Mouse (Mus musculus): Measurements from ENCODE around the gene Zcchc10. TPM values are rescaled to one million over a fixed set of nuclear protein-coding genes. Genes with fewer than 3 reads are reported as not detected.
A peak's percentile ranks its signal among the peaks of the same experiment; 100 is the strongest.
"Not testable (repeated sequence)": the region's sequence is repeated elsewhere in the genome, so short reads cannot be mapped to it uniquely, and the experiment has no call there.

Zcchc10 gene
- total RNA-seq, 2 experiments from 2014 or later, result 11.2 to 11.4 TPM

GRCm38 (mm10) chr11:53316996-53317395 is 7.5 kb upstream of the Zcchc10 start:
- no peak for DNase-seq

GRCm38 (mm10) chr11:53318041-53318440 is 6.4 kb upstream of the Zcchc10 start:
- DNase-seq, result no peak

- DNase-seq, result not testable (repeated sequence)
Observed at GRCm38 (mm10) chr11:53318568-53318967, 5.9 kb upstream of the Zcchc10 start.

GRCm38 (mm10) chr11:53319867-53320266 is 4.6 kb upstream of the Zcchc10 start:
- DNase-seq, result not testable (repeated sequence)

- DNase-seq, result no peak
Observed at GRCm38 (mm10) chr11:53330325-53330724, 5.8 kb downstream of the Zcchc10 start.

- no peak for DNase-seq
Observed at GRCm38 (mm10) chr11:53331121-53331520, 6.6 kb downstream of the Zcchc10 start.

- DNase-seq, result no peak
Observed at GRCm38 (mm10) chr11:53332076-53332680, 7.7 kb downstream of the Zcchc10 start.

- DNase-seq, result no peak
Observed at GRCm38 (mm10) chr11:53335505-53336181, 11.2 kb downstream of the Zcchc10 start.

GRCm38 (mm10) chr11:53336182-53336571 is 11.7 kb downstream of the Zcchc10 start:
- DNase-seq, result no peak

- no peak for DNase-seq
Observed at GRCm38 (mm10) chr11:53336924-53337323, 12.4 kb downstream of the Zcchc10 start.

- DNase-seq, result no peak
Observed at GRCm38 (mm10) chr11:53337684-53338083, 13.2 kb downstream of the Zcchc10 start.

GRCm38 (mm10) chr11:53341019-53341418 is 16.5 kb downstream of the Zcchc10 start:
- not testable (repeated sequence) for DNase-seq

GRCm38 (mm10) chr11:53342711-53343110 is 18.2 kb downstream of the Zcchc10 start:
- no peak for DNase-seq

GRCm38 (mm10) chr11:53345328-53345727 is 20.8 kb downstream of the Zcchc10 start:
- DNase-seq, result no peak

GRCm38 (mm10) chr11:53345738-53346137 is 21.3 kb downstream of the Zcchc10 start:
- no peak for DNase-seq

GRCm38 (mm10) chr11:53350291-53351223 is 26.1 kb downstream of the Zcchc10 start, which contains the start of gene Aff4:
Gene Aff4 (plus strand): TSS chr11:53350833.
- peak; percentile 92 for DNase-seq

- peak; percentile 68 for DNase-seq
Observed at GRCm38 (mm10) chr11:53351224-53351942, 26.9 kb downstream of the Zcchc10 start.

GRCm38 (mm10) chr11:53351943-53352590 is 27.6 kb downstream of the Zcchc10 start:
- no peak for DNase-seq

GRCm38 (mm10) chr11:53358504-53359155 is 34.2 kb downstream of the Zcchc10 start:
- no peak for DNase-seq

GRCm38 (mm10) chr11:53367032-53367431 is 42.6 kb downstream of the Zcchc10 start:
- no peak for DNase-seq

- DNase-seq, result no peak
Observed at GRCm38 (mm10) chr11:53378918-53379317, 54.4 kb downstream of the Zcchc10 start.
